16 mouse cellular contexts compared by ENCODE assay signal in the genomic region with DNA sequence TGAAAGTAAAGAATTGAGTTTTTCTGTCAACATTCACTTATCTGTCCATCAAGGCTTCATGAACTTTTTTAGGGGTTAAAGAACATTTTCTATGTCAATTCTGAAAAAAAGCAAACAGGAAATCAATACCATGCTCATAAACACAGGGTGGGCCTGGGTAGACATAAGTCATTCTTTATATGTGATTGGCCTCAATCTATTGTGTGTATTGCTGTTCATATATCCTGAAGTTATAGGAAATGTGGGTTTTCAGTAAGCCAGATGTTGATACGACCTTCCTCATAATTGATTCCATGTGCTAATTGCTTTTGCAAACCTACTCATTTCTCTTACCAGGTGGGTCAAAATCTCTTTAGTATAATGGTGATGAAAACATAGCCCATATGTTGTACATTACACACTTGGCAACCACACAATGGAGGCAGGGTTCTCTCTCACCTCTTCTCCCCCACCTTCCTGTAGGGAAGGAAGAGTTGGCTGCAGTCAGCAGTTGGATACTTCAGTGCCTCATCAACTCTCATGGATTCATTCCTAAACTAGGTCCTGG.
"Had no signal": no experiment of that assay in that cellular context is flagged by ENCODE, and none has a peak within 500 bp of the region (broad histone marks: within the 10 kb centered on the region; RNA-seq: fewer than 3 reads in every experiment).

No protein-coding gene starts in this region.

- H3K9ac ChIP-seq: liver, embryonic 15.5 days; lung, embryonic 14.5 days; midbrain, embryonic 15.5 days; neural tube, embryonic 12.5 days had no signal

- DNase-seq: kidney, adult 11 months; kidney, postnatal 10 days; layer of hippocampus, adult 9-11 months; left cerebral cortex, postnatal 4 days; lung, embryonic 14.5 days; lung, postnatal 14 days; right cerebral cortex, postnatal 4 days; spleen, adult 18-20 months; thymus, adult 18-20 months; thymus, postnatal 25 days had no signal

- ATAC-seq: midbrain, embryonic 15.5 days had no signal

- H3K4me1 ChIP-seq: liver, embryonic 15.5 days; megakaryocyte, embryonic 14.5 days; midbrain, embryonic 15.5 days; neural tube, embryonic 12.5 days had no signal

- H3K27ac ChIP-seq: liver, embryonic 15.5 days; macrophage; midbrain, embryonic 15.5 days; neural tube, embryonic 12.5 days had no signal

- H3K36me3 ChIP-seq: liver, embryonic 15.5 days; midbrain, embryonic 15.5 days; neural tube, embryonic 12.5 days had no signal

- H3K9me3 ChIP-seq: liver, embryonic 15.5 days; midbrain, embryonic 15.5 days; neural tube, embryonic 12.5 days had no signal

- H3K4me3 ChIP-seq: liver, embryonic 15.5 days; megakaryocyte, embryonic 14.5 days; midbrain, embryonic 15.5 days; neural tube, embryonic 12.5 days had no signal

- H3K27me3 ChIP-seq: liver, embryonic 15.5 days; midbrain, embryonic 15.5 days; neural tube, embryonic 12.5 days had no signal

- H3K4me2 ChIP-seq: liver, embryonic 11.5 days; liver, embryonic 15.5 days; lung, embryonic 14.5 days; midbrain, embryonic 15.5 days; neural tube, embryonic 12.5 days had no signal
